ENCODE assay signal across 9 mouse cellular contexts in genomic region chr3:129215751-129216331, GRCm38 (mm10). TPM values are rescaled to one million over a fixed set of nuclear protein-coding genes. Genes with fewer than 3 reads are reported as not detected.
DNase-seq lines count a peak whose midpoint lies in the region; ATAC-seq and TF ChIP-seq lines count a peak whose summit lies in the region.
"Had no signal": no experiment of that assay in that cellular context is flagged by ENCODE, and none has a peak within 500 bp of the region (broad histone marks: within the 10 kb centered on the region; RNA-seq: fewer than 3 reads in every experiment).

No protein-coding gene starts in this region.

- peak; percentile 27 for DNase-seq in adrenal gland, postnatal 10 days
- no peak for DNase-seq in adrenal gland, postnatal 25 days
- DNase-seq in ES-E14 (ENCODE audit: low read depth, low spot score): no peak
- no peak for DNase-seq in limb, embryonic 14.5 days (ENCODE audit: low spot score)
- peak; percentile 19 for DNase-seq in testis, postnatal 14 days (ENCODE audit: low spot score)
- no peak for DNase-seq in thymus, postnatal 25 days
- no peak for DNase-seq in layer of hippocampus, adult 11-12 months (ENCODE audit: low spot score)

- H3K9ac ChIP-seq in ES-E14 (ENCODE audit: insufficient read depth, low read depth, low read length, poor library complexity, severe bottlenecking): peak overlapping the region; percentile 66; the same call in 1 of the 2 replicates
- H3K9ac ChIP-seq in heart, embryonic 13.5 days: peak overlapping the region; percentile 78
- peak overlapping the region; percentile 36 for H3K9ac ChIP-seq in limb, embryonic 14.5 days (ENCODE audit: low read depth, low read length, severe bottlenecking)

- peak overlapping the region; percentile 82 for H3K4me2 ChIP-seq in heart, embryonic 13.5 days
- H3K4me2 ChIP-seq in limb, embryonic 14.5 days (replicated peaks; ENCODE audit: low read depth, low read length, severe bottlenecking): peak overlapping the region; percentile 17

- H3K36me3 ChIP-seq in ES-E14 (ENCODE audit: control insufficient read depth, insufficient read depth, low read length, poor library complexity, severe bottlenecking): no peaks in the 10 kb centered on the region
- no peaks in the 10 kb centered on the region for H3K36me3 ChIP-seq in heart, embryonic 13.5 days
- H3K36me3 ChIP-seq in limb, embryonic 14.5 days (ENCODE audit: control insufficient read depth, insufficient read depth, low read length): no peaks in the 10 kb centered on the region

- peaks cover 90% of the 10 kb centered on the region for H3K27me3 ChIP-seq in heart, embryonic 13.5 days (replicated peaks)
- H3K27me3 ChIP-seq in limb, embryonic 14.5 days (ENCODE audit: control insufficient read depth, insufficient read depth, low read length): peaks cover 93% of the 10 kb centered on the region

- no peak for TF ChIP-seq POLR2A in limb, embryonic 14.5 days (IDR thresholded peaks at IDR 0.05; ENCODE audit: borderline replicate concordance, extremely low read depth, insufficient read depth, insufficient read length)

- WGBS in heart, embryonic 13.5 days: 5% methylated on average over 33 of the region's 35 CpGs
- WGBS in limb, embryonic 14.5 days: 5% methylated on average over 35 of the region's 35 CpGs

- in situ Hi-C loops in ES-E14 (cut with MboI; ENCODE audit: low sequenced_read_pairs in 2 of 2, unreplicated experiment in 2 of 2): loop anchor here in 1 of 2 experiments (25.0 kb wide), 1 partner anchor 1896 kb away; the partner anchor contains the start of gene Lef1

- no peaks in the 10 kb centered on the region for H3K9me3 ChIP-seq in ES-E14 (ENCODE audit: control insufficient read depth, insufficient read depth, low read depth, low read length)
- H3K9me3 ChIP-seq in heart, embryonic 13.5 days: no peaks in the 10 kb centered on the region
- H3K9me3 ChIP-seq in limb, embryonic 14.5 days (ENCODE audit: control insufficient read depth, low read length): no peaks in the 10 kb centered on the region

- peak overlapping the region; percentile 26; the same call in 1 of the 2 replicates for H3K27ac ChIP-seq in ES-E14 (ENCODE audit: insufficient read depth, low read depth, low read length, poor library complexity, severe bottlenecking)
- peak overlapping the region; percentile 60 for H3K27ac ChIP-seq in heart, embryonic 13.5 days (replicated peaks)
- no peak overlapping the region for H3K27ac ChIP-seq in limb, embryonic 14.5 days (replicated peaks; ENCODE audit: low read depth, low read length)

- no peak for ATAC-seq in heart, embryonic 13.5 days (ENCODE audit: extremely low read depth, insufficient number of reproducible peaks, low FRiP score, low TSS enrichment)
- no peak for ATAC-seq in limb, embryonic 14.5 days (ENCODE audit: low FRiP score, low read depth)

- peak overlapping the region; percentile 64 to 70 for H3K4me3 ChIP-seq in ES-E14 (ENCODE audit: insufficient read depth in 1 of 2, low read depth in 1 of 2, low read length in 2 of 2, poor library complexity in 1 of 2, severe bottlenecking in 1 of 2)
- peak overlapping the region; percentile 61 for H3K4me3 ChIP-seq in heart, embryonic 13.5 days
- peak overlapping the region; percentile 49 for H3K4me3 ChIP-seq in limb, embryonic 14.5 days (replicated peaks; ENCODE audit: low read length)

- peaks cover 0 to 10% of the 10 kb centered on the region in 2 experiments; a peak in 1 of 4 replicates for H3K4me1 ChIP-seq in ES-E14 (ENCODE audit: control insufficient read depth in 2 of 2, insufficient read depth in 2 of 2, low read length in 2 of 2, poor library complexity in 1 of 2)
- peaks cover 22% of the 10 kb centered on the region for H3K4me1 ChIP-seq in heart, embryonic 13.5 days
- peaks cover 14% of the 10 kb centered on the region for H3K4me1 ChIP-seq in limb, embryonic 14.5 days (ENCODE audit: control insufficient read depth, insufficient read depth, low read length)

TF ChIP-seq in ES-E14, 5 proteins besides CTCF, POLR2A, EP300 and RAD21:
- TF ChIP-seq ZNF384 (IDR thresholded peaks at IDR 0.05; ENCODE audit: low read depth, low read length): no peak
- no peak for TF ChIP-seq ZC3H11A (IDR thresholded peaks at IDR 0.05; ENCODE audit: borderline replicate concordance, low read depth, low read length)
- no peak for TF ChIP-seq HCFC1 (IDR thresholded peaks at IDR 0.05; ENCODE audit: borderline replicate concordance, insufficient read depth, low read length)
- TF ChIP-seq CHD2 (IDR thresholded peaks at IDR 0.05; ENCODE audit: low read depth, low read length): no peak
- no peak for TF ChIP-seq MAFK (IDR thresholded peaks at IDR 0.05; ENCODE audit: insufficient read depth, low read depth, low read length)

RNA-seq across cellular contexts. Expression of gene Pitx2, which starts 16.2 kb away (rescaled TPM):
- total RNA-seq in adrenal gland, postnatal 10 days (2021): under 1 TPM; 0.72 to 0.79 TPM
- 0.21 and 0.71 TPM in 2 replicates for total RNA-seq in adrenal gland, postnatal 25 days (2021)
- total RNA-seq in ES-E14 (2012; rRNA removed): 2.9 and 9.8 TPM in 2 replicates
- 29.2 and 30.1 TPM in 2 replicates for polyA plus RNA-seq in heart, embryonic 13.5 days (2015; fragmentation: Nextera tagmentation; extraction: Ambion mirVana)
- 13.3 and 16.0 TPM in 2 replicates for polyA plus RNA-seq in limb, embryonic 14.5 days (2012; rRNA removed)
- 11.9 and 12.2 TPM in 2 replicates for polyA plus RNA-seq in limb, embryonic 14.5 days (2014; fragmentation: Nextera tagmentation; extraction: Ambion mirVana)
- polyA plus RNA-seq: cortical plate, adult 2 months had no signal

Comparison
In these comparisons a context has a peak if more than half of its experiments do, and no peak if none do; other contexts are left out.
1. DNase-seq: peak in adrenal gland, postnatal 10 days (single experiment) and testis, postnatal 14 days (single experiment); none in adrenal gland, postnatal 25 days (single experiment), ES-E14 (single experiment), limb, embryonic 14.5 days (single experiment), thymus, postnatal 25 days (single experiment) and layer of hippocampus, adult 11-12 months (single experiment).
2. Peak in every context shown above with its lines, with median percentiles within 50 percentile points of each other: H3K4me3 ChIP-seq and H3K9ac ChIP-seq.